Mouse (Mus musculus): ENCODE results near the gene Vars.

DNA sequence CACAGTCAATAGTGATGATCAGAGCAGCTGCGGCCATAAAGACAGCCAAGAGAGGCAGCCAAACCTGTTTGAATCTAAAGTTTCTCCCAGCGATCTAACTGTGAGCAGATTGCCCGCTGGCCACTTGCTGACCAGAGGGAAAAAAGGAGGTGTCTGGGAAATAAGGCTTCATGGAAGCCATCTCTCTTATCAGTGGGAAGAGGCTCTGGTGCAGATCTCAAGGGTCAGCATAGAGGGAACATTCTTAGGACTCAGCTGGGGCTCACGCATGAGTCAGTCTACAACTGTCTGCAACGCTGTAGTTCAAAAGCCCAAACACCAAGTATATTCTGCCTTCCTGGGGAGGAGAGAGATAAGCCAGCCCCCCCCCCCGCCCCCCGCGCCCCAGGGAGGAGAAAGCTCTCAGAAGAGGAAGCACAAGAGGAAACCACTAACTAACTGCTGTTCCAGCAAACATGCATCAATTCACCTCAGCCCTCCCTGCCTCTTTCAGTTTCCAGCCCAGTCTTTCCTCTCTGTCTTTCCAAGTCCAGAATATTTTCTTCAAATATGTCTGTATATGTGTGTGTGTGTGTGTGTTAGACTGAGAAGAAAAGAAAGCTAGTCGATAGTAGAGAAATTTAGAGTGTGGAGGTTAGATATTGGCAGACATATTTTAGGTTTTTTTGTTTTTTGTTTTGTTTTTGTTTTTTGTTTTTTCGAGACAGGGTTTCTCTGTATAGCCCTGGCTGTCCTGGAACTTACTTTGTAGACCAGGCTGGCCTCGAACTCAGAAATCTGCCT lies 47.6 kb downstream of the Vars start:
- TF ChIP-seq POLR2A (IDR thresholded peaks at IDR 0.05; ENCODE audit: extremely low read depth, insufficient read depth, low read length) = no peak
- TF ChIP-seq CTCF (IDR thresholded peaks at IDR 0.05; ENCODE audit: extremely low read depth, insufficient read depth, low read length) = no peak

Data from cortical plate, adult 2 months (tissue).